Mouse (Mus musculus): ENCODE results near the gene Atp1a4. TPM values are rescaled to one million over a fixed set of nuclear protein-coding genes. Genes with fewer than 3 reads are reported as not detected.

The Atp1a4 gene
- total RNA-seq (2021), result under 1 TPM; 0.24 to 0.30 TPM
- long read RNA-seq, experiment 1, result 0 reads
- long read RNA-seq, experiment 2, partial matches to known transcripts, result 1 of 1 reads
- long read RNA-seq, experiment 2, other reads (novel, unspliced or antisense), result 0 of 1 reads

DNA sequence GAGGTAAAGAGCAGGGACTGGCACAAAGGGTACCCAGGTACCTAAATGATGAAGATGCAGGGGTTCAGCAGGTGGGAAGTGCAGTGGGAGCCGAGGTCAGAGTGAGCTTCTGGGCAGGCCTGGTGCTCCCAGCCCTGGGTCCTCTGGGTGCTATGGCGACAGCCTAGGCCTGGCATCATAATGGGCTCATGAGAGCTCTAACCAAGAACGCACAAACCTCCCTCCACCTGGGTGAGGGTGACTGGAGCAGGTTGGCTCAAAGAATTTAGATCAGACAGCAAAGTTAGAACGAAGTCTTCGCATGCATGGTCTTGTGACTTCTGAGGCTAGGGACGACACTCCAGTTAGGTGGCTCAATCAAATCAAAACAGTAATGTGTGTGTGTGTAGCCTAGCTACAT lies at the start of gene Atp1a4:
Gene Atp1a4 (minus strand): TSS at position 101 of the 400 bp plus-strand sequence.
- DNase-seq, result no peak

DNA sequence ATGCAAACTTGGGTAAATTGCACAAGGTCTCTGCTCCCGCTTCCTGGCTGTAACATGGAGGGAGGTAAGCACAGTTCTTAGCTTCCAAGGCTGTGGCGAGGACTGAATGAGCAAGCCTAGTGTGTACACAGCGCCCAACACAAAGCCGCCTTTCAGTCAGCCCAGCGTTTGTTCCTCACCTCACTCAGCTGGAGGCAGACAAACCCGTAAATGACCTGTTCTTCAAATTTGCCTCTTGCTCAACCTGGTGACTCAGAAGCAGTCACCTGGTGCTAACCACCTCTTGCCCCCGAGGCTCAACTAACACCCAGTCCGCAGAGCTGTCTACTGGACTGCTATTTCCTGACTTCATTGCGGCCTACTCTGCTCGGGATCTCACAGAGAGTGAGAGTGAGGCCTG lies 49.7 kb upstream of the Atp1a4 start:
- no peak for DNase-seq

DNA sequence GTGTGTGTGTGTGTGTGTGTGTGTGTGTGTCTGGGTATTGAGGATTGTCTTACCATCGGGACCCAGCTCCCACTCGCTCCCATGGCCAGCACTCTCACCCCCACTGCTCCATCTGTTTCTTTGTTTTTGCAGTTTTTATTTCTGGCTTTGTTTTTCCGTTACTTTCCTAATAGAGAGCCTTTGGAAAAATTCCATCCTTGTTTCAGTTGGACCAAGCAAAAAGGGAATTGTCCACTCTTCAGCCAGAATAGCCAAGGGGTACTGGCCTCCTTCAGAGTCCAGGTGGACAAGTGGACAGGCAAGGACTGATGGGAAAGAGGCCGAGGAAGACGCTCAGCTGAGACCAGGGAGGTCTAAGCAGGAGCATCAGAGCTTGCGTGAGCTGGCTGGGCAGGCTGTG lies 48.7 kb upstream of the Atp1a4 start:
- DNase-seq, result no peak

DNA sequence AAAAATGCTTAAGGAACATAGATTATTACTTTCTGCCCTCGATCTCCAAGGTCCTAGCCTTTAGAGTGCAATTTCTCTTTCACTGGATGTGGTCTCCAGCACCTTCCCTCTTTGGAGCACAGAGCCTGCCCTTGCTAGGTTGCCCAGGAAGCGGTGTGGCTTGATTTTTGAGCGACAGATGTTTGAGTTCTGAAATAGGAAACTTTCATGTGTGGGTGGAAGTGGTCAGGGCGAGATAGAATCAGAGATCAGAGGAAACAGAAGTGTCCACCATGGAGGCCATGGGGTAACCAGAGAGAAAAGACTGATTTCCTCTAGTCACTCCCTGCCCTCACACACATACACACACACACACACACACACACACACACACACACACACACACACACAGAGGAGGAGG lies 48.0 kb upstream of the Atp1a4 start:
- no peak for DNase-seq

DNA sequence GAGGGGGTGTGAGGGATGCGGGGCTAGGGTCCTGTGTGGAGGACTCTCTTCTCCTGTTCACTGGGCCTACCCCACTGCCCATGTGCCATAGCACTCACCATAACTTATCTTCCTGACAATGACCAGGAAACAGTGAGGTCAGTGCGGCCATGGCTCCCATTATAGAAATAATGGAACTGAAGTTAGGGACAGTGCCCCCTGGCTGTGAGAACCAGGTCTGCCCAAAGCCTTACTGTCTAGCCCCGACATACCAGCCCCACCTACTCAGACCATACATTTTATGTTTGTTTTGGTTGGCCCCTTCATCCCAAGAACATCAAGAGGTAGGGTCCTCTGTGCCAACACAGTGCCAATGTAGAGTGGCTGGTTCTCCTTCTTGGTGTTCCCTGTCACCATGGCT lies 47.4 kb upstream of the Atp1a4 start:
- DNase-seq, result no peak

DNA sequence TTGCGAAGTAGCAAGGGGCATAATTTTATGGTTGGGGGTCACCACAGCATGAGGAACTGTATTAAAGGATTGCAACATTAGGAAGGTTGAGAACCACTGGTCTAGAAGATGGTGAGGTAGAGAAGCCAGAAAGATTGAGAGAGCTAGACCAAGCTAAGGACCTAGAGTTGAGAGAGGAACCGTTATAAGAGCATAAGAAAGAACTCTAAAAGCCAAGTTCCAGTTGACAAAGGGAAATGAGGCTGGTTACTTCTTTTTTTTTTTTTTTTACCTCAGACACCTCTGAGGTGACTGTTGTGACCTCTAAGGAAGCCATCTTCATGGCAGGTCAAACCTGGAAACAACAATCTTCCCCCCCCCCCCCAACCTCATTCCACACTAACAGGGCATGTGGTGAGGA lies 46.9 kb upstream of the Atp1a4 start:
- DNase-seq, result no peak

DNA sequence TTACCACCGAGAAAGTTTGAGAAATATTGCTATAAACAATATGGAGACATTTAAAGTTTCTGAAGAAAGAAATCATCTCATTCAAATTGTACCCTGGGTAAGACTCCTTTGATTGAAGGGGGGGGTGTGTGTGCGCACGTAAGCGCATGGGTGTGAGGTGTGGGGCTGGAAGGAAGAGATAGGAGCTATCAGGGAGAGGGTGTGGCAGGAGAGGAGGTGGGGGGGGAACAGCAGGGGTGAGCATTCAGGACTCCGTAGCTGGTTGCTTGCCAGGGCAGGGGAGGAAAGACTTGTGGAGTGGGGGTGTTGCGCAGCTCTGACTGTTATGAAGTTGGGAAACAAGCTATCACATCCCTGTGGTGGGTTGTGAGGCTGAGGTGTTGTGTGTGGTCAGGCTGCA lies 46.2 kb upstream of the Atp1a4 start:
- DNase-seq, result no peak

DNA sequence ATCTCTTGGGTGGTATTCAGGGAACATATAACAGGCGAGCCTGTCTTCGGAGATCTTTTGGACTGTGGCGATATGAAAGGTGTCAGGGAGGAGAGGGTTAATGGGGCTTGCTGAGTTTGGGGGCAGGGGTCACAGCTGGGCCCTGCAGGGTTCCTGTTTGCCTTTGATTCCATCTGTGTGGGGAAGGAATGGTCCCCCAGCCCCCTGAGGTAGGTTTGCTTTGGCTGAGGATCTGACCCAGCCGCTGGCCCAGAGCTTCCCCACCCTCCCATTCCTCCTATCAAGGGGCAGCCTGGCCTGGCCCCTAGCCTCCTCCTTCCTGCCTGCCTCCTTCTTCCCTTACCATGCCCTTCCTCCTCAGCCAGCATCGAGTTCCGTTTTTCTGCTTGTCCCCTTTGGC lies 44.6 kb upstream of the Atp1a4 start:
- no peak for DNase-seq

DNA sequence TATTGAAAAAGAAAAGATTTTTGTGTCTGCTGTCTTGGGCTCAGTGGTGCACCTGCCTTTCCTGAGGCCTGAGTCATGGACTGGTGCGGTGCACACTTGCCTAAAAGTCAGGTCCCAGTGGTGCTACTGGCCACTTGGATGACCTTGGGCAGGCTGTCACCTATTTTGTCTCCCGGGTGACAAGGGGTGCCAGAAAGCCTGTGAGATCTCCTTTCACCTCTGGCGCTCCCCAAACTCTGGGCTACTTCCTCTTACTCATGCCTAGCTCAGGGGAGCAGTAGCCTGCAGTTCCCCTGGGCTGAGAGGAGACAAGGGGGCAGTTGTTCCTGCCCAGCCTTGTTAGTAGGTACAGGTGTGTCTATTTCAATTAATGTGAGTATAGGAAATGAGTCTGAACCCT lies 44.1 kb upstream of the Atp1a4 start:
- no peak for DNase-seq

DNA sequence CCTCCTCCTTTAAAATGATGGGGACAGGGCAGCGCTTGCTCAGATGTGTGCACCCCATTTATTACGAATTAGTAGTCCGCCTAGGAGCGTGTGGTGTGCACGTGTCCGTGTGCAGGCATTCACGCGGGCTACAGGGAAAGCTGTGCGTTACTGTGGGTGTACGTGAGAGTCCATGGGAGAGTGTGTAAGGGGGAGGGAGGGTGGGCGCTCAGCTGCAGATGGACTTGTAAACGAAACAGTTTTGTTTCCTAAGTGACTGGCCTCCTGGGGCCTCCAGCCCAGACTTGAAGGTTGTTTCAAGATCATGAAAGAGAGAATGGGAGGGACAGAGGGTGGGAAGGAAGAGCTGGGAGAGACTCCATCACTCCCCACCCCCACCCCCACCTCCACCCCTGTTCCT lies 43.0 kb upstream of the Atp1a4 start:
- DNase-seq, result no peak

DNA sequence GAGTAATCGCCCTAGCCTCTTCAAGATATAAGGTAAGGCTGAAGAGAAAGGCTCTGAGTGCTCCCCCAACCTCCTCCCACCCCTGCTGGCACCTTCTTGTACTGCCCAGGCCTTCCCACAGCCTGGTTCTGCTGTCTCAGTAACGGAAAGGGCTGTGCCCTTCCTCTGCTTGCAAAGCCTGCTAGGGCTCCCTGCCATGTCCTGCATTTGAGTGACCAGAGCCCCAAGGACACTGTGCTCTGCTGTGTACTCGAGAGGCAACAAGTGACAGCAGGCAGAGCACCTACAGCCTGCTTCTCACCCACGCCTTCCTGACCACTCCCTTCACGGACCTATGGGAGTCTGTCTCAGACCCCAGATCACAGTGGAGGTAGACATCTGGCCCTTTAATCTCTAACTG lies 42.0 kb upstream of the Atp1a4 start:
- peak; percentile 79 for DNase-seq

DNA sequence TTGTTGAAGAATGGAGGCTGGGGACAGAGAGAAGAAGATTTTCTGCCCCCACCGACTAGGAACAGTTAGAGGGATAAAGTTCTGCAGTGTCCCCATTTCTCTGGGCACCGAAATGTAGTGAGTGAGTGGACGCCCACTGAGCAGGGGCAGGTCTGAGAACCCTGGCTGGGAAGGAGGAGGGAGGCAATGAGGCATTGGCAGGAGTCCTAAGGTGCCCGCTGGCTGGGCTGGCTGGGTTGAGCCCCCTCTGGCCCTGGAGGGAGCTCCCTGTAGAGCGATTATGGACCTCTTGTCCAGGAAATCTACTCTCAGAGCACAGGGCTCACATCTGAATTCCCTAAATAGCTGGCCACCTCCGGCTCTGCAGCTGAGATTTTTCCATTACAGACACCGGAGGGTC lies 41.3 kb upstream of the Atp1a4 start:
- DNase-seq, result peak; percentile 43

DNA sequence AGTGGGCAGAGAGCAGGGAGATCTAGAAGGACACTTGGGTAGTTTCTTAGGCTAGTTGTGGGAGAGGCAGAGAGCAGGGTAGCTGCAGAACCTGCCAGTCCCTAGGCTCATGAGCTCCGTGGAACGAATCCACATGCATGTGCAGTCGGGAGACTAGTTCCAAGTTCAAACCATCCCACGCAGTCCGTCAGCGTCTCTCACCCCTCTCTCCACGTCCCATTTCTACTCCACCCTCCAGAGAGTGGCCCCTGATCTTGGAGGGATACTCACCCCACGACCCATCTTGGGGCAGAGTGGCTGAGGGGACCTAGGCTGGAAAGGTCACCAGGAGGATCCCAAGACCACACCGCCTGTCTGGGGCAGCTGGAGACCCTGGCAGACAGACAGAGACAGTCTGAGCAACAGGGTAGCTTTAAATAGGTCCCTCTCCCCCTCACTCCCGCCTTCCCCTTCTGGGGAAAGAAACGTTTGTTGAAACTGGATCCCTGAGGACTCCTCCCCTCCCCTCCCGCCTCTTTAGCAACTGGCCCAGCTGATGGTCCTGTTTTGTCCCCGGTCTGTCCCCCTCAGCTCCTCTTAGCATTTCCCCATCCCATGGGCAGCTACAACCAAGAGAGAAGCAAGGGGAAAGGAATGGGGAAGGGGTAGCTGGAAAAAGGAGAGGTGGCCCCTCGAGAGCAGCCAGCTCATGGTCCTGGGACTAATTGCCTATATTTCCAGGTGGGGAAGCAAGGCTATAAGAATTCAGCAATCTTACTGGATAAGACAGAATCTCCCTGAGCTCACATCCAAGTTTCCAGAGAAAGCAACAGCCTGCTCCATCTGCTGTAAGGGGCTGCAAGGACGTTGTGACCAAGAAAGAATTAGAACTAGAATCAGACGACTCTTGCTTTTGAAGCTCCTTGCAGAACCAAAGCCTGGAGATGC lies 39.7 kb upstream of the Atp1a4 start, which contains the start of gene Atp1a2:
Gene Atp1a2 (minus strand): TSS at position 454 of the 927 bp plus-strand sequence.
- peak; percentile 59 for DNase-seq

DNA sequence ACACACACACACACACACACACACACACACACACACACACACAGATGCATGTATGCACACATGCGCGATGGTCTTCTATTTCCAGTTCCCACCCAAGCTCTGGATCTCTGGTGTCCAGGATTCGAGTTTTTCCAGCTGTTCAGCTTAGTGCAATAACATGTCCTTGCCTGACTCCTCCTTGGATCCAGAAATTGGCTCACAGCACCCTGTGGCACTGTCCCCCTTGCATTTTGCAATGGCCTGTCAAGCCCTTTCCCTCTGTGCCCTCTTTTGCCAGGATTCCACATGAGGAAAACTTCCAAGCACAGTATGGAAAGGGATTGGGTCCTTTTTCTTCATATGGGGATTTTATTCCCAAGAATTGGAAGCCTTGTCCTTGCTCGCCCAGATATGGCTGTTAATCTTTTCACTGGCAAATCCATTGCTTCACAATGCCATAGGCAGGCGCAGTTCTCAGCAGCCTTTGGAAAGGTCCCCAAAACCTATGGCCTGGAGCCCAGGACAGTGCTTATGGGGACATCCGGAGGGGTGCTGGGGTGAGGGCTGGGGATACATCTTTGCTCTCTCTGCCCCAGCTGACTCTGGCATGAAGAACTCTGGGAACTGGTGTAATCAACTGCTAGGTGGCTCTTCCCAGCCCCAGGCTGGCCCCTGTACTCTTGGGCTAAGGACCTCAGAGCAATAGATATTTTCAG lies 38.7 kb upstream of the Atp1a4 start:
- peak; percentile 70 for DNase-seq

DNA sequence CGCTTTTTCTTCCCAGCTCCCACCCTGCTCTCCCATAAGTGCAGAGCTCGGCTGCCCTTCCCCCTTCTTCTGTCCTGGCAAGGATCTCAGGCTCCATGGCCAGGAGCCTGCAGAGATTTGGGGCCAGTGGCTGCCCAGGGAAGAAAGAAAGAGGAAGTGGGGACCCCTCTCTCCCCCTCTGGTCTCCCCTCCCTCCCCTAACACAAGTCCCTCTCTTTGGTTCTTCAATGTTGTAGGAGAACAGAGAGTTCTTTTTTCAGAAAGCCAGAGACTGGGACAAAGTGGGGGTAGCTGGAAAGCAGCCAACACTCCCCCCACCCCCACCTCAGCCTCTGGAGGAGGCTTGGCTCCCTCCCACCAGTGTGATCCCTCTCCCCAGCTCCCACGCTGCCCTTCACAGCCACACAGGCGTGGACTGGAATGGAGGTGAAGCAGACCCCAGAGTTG lies 37.6 kb upstream of the Atp1a4 start:
- peak; percentile 62 for DNase-seq

DNA sequence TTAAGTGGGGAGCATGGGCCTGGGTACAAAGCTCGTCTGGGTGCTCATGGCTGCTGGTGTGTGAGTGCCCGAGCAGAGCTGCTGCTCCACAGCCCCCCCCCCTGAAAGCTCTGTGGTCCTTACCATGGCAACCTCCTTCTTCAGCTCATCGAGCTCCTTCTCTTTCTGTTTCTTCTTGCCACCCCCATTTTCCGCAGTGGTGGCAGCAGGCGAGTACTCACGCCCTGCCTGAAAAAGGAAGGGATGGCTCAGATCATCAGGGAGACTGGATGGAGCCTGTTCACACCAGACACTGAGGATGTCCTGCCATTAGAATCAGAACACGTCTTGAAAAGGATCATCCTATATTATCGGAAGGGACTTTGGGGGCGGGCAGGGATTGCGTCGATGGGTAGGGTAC lies 35.2 kb upstream of the Atp1a4 start:
- no peak for DNase-seq

DNA sequence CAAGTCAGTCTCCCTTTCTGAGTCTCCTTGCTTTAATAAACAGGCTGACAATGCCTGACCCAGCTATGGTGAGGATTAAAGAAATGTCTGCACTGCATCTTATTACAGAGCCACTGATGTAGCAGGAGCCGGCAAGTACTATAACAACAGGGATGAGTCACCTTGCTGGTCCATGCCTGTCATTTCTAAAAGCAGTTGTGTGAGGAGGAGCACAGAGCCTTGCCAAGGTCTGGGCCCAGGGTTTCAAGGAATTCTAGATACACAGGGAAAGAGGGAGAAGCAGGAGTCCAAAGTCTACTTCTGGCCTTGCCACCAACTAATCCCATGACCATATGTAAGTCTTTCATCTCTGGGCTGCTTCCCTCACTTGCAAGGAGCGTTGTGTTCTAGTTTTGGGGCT lies 34.7 kb upstream of the Atp1a4 start:
- no peak for DNase-seq

DNA sequence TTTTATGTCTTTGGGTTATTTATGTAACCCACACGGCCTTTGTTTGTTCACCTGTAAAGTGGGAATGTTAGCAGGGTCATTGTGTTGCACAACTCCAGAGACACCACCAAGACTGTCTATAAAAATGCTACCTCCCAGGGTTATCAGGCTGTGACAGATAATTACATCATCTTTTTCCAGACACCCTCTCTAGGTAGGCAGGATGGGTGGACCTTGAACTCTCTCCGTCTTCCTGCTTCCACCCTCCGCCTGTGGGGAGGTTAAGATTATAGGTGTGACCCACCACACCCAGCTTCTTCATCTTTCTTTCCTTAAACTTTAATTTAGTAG lies 31.4 kb upstream of the Atp1a4 start:
- DNase-seq, result no peak

DNA sequence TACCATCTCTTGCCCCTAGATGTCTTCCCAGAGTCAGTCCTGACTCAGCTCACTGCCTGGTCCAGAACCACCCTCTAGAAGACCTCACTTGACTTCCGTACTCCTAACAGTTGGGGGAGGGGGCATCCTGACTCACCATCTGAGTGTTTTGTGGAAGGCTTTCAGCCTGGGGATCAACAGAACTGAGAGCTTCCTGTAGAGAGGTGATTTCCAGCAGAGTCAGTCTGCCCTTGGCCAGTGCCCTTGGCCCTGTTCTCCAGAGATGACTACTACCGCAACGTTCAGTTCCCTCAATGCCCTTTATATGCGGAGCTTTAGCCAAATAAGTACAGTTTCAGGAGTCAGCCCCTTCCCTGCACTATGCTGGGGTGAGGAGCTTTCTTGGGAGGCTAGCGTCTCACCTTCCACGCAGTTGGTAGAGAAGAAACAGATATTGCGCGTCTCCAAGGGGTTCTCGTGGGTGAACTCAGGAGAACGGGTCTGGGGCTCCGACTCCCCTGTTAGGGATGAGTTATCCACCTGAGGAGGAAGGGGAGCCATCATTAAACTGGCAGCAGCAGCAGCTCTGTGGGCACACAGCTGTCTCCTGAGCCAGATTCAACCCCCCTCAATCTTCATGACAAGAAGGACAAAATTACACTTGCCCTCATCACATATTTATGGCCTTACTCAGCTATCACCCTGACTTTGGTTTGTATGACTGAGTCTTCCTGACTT lies 30.8 kb upstream of the Atp1a4 start:
- DNase-seq, result peak; percentile 63

DNA sequence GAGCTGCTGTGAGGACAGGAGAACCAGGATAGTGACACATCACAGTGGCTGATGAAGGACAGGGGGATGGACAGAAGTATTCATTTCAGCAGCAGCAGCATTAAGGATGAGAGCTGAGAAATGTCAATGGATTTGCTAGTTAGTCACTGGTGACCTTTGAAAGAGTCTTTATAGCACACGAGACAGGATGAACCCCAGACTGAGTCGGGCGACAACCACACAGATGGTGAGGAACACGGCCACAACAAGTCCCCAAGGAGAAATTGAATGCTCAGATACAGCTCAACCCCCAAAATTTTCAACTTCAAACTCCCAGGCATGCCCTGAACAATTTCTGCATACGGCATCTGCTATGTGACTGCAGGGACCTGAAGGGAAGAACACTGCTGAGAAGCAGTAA lies 28.5 kb upstream of the Atp1a4 start:
- DNase-seq, result no peak

DNA sequence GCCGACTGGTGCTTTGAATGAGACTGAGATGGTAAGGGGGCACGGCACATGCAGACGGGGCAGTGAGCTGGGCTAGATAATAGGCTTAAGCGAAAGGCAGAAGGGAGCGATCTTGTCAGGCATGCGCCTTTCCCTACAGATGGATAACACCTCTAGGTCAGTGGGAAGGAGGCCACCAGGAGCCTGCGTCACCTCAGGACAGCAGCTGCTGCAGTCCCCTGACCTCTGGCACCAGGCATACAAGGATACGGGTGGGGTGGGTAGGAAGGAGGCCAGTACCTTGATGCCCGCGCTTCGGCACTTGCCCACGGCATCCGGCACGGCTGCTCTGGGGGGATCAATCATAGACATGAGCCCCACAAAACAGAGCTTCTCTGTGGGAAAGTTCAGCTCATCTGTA lies 26.0 kb upstream of the Atp1a4 start:
- no peak for DNase-seq

DNA sequence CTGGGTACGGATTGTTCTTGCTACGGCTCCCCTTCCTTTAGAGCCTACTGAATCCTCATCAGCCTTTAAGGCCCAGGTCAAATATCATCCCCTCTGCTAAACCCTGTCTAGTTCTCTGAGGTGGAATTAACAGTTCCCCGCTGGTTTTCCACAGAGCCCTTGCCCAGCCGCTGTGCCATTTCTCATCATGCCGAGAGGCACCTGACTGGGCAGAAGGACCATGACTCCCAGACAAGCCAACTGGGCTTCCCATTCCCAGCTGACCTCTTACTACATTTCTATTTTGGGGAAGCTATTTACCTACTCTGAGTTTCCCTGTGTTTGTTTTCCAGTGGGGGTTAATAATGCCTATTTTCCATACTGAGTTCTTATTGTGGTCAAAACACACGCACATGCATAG lies 24.9 kb upstream of the Atp1a4 start:
- no peak for DNase-seq
